Mouse (Mus musculus) neutrophil, adult 5-6 weeks (primary cell): Measurements from ENCODE around the gene Nfatc4. TPM values are rescaled to one million over a fixed set of nuclear protein-coding genes. Genes with fewer than 3 reads are reported as not detected.

Experiments used
- ATAC-seq: fragments of 151-379, 151-347 bp; 2 replicates; pipeline ENCODE4 v1.8.0; 2017; ENCODE audit warnings: mild to moderate bottlenecking, moderate TSS enrichment; ENCODE audit not compliant: insufficient number of reproducible peaks, poor library complexity, low FRiP score, severe bottlenecking; ENCODE audit errors: extremely low read depth
- total RNA-seq: library from RNA; stranded (forward); fragments of 200-1000 nt; gene quantifications from 2 replicates; pipeline ENCODE4 v1.2.3, GENCODE M21; 2017

Gene Nfatc4
- total RNA-seq, 1 experiment from 2014 or later: not detected

DNA sequence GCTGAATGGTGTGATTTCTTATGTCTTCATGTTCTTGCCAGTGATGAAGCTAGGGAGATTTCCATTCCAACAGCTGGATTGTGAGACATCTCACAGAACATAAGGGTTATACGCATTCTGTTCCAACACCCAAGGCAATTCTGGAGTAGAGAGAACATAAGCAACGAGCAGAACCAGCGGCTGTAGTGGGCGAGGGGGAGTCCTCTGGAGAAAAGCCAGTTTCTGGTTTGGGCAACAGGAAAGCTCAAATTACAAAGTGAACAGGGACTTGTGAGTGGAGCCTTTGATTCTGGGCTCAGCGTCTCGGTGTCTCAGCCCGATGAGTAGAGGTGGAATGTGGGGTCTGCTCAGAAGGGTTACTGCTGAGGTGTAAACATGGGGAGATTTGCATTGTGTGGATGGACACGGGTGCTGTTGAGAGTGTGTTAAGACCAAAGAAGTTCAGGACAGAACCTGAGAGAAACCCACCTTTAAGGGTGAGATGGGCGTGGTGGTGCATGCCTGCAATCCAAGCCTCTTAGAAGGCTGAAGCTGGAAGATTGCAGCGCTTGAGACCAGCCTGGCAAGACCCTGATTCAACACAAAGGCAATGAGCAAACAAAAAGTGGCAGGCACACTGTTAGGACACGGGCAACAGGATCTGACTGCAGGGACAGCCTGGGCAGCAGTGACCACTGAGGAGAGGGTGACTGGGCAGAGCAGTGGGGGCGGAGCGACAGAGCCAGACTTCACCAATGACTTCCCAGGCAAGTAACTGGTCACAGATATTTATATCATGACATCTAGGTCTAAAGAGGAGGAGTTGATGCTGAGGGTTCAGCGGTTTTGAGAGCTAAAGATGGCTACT lies 54.7 kb downstream of the Nfatc4 start:
- no peak for ATAC-seq

DNA sequence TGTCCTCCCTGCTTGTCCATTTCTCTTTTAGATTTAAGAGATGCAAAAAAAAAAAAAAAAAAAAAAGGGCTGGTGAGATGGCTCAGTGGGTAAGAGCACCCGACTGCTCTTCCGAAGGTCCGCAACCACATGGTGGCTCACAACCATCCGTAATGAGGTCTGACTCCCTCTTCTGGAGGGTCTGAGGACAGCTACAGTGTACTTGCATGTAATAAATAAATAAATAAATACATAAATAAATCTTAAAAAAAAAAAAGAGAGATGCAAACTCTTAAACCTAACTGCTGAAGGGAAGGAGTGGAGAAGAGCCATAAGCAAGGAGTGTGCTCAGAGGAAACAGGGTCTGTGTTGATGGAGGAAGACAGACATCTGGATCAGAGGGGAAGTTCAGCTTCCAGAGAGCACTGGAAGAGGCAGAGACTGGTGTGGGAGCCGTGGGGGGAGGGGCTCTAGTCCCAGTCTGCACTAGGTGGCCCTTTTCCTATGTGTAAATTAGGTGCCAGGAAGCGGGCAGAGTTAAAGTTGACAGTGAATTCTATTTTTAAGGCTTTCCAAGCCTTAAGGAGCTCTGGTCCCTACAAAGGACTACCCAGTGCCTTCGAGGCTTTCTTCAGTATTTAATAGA lies 55.5 kb downstream of the Nfatc4 start:
- no peak for ATAC-seq

DNA sequence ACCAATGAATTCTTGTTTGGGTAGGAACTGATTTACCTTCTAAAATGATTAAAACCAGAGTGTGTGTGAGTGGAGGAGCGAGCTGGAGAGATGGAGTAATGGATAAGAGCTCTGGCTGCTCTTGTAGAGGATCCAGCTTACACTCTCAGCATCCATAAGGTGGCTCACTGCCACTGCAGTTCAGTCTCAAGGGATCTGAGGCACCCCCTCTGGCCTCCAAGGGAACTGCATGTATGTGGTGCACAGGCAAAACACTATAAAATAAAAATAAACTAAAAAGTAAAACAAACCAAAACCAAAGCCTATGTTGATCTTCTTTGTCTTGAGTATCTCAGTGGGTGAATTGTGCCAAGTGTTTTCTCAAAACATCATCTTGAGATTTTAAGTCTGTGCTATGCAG lies 56.7 kb downstream of the Nfatc4 start:
- peak; percentile 88 for ATAC-seq

DNA sequence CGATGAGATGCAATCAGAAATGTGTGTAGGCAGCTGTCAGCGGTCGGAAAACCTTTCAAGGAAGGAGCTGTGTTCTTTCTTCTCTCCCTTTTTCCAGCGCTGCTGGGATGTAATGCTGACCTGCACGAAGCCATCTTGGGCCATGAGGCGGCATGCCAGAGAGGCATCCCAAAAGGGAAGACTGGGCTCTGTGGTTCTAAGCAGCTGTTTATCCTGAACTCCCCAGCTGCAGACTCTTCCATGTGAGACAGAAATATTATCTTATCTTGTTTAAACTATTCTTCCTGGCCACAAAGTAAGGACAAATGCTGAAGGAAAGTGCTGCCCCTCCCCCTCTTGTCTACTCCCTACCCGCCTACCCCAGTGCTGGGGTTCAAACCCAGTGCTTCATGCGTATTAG lies 58.0 kb downstream of the Nfatc4 start:
- ATAC-seq: no peak

DNA sequence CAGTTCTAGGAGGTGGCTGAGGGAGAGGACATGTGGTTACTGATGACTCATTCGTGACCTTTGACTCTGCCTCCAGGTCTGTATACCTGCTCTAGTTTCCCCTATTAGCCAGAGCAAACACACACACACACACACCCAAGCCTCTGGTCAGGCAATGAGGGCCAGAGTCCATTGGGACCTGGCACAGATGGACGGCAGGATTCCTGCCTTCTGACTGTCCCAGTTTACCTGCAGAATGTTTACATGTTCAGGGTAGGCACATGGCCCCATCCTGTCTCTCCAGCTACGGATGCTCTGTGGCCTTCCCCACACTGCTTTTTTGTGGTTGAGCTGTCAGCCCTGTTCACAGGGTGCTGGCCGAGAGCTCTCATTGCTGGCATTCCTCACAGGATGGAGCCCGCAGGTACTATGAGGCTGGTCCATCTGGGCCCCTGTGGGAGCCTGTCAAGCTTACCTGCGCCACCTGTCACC lies 59.3 kb downstream of the Nfatc4 start:
- ATAC-seq: no peak

DNA sequence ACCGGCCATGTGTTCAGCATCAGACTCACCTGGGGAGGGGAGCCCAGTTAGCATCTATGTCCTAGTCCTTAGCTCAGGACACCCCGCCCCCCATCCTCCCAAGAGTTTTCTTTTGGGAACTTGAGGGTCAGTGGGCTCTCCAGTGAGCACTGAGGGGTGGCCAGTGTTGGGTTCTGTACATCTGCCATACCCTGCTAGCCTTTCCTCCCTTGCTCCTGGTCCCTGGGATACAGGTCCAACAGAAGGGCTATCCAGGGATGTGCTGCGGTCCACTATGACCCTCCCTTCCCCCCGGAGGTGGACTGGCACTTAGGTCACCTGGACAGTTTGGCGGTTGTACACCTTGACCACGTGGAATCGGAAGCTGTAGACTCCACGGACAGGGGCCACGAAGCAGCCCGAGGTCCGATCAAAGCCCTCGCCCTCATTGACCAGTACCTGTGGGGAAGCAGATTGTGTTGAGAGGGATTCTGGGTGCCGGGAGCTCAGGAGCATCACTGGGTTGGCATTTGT lies 60.3 kb downstream of the Nfatc4 start:
- ATAC-seq: no peak

Other genes starting within 250 kb of the Nfatc4 start
- not detected in 2 replicates for gene Fitm1, start 247.5 kb upstream of the Nfatc4 start, total RNA-seq
- gene Psme1, start 245.0 kb upstream of the Nfatc4 start, total RNA-seq: 254 and 295 TPM in 2 replicates
- gene Emc9, start 237.8 kb upstream of the Nfatc4 start, total RNA-seq: 5.0 TPM in 2 replicates
- gene Psme2, start 232.0 kb upstream of the Nfatc4 start, total RNA-seq: 164 and 175 TPM in 2 replicates
- gene Rnf31, start 231.4 kb upstream of the Nfatc4 start, total RNA-seq: 73.4 and 82.3 TPM in 2 replicates
- gene Irf9, start 219.6 kb upstream of the Nfatc4 start, total RNA-seq: 163 and 164 TPM in 2 replicates
- not detected in 2 replicates for gene Rec8, start 205.1 kb upstream of the Nfatc4 start, total RNA-seq
- 4.2 and 11.3 TPM in 2 replicates for gene Ipo4, start 187.2 kb upstream of the Nfatc4 start, total RNA-seq
- gene Gm49378, start 185.2 kb upstream of the Nfatc4 start, total RNA-seq: 2.1 and 2.8 TPM in 2 replicates
- gene Tm9sf1, start 179.3 kb upstream of the Nfatc4 start, total RNA-seq: 40.7 and 42.5 TPM in 2 replicates
- 0.98 and 2.1 TPM in 2 replicates for gene Tssk4, start 173.0 kb upstream of the Nfatc4 start, total RNA-seq
- gene Mdp1, start 162.6 kb upstream of the Nfatc4 start, total RNA-seq: 40.6 and 42.1 TPM in 2 replicates
- gene Gmpr2, start 151.2 kb upstream of the Nfatc4 start, total RNA-seq: 27.5 and 44.8 TPM in 2 replicates
- gene Nedd8, start 151.0 kb upstream of the Nfatc4 start, total RNA-seq: 158 and 211 TPM in 2 replicates
- gene Tinf2, start 141.3 kb upstream of the Nfatc4 start, total RNA-seq: 64.8 and 68.2 TPM in 2 replicates
- gene Tgm1, start 109.2 kb upstream of the Nfatc4 start, total RNA-seq: 6.9 and 9.5 TPM in 2 replicates
- gene Rabggta, start 100.9 kb upstream of the Nfatc4 start, total RNA-seq: 27.2 and 36.8 TPM in 2 replicates
- gene Dhrs1, start 77.5 kb upstream of the Nfatc4 start, total RNA-seq: 20.4 and 28.0 TPM in 2 replicates
- 12.1 and 15.8 TPM in 2 replicates for gene Nop9, start 77.5 kb upstream of the Nfatc4 start, total RNA-seq
- gene Cideb, start 64.7 kb upstream of the Nfatc4 start, total RNA-seq: 0.49 TPM in 1 of 2 replicates, not detected in the other
- 0.25 and 0.81 TPM in 2 replicates for gene Ltb4r2, start 61.7 kb upstream of the Nfatc4 start, total RNA-seq
- gene Ltb4r1, start 57.2 kb upstream of the Nfatc4 start, total RNA-seq: 12.9 and 14.6 TPM in 2 replicates
- 0.49 TPM in 1 of 2 replicates, not detected in the other for gene Adcy4, start 39.0 kb upstream of the Nfatc4 start, total RNA-seq
- 17.3 and 30.9 TPM in 2 replicates for gene Ripk3, start 34.3 kb upstream of the Nfatc4 start, total RNA-seq
- gene Nynrin, start 30.9 kb downstream of the Nfatc4 start, total RNA-seq: 0.23 and 0.25 TPM in 2 replicates
- gene Cbln3, start 61.2 kb downstream of the Nfatc4 start, total RNA-seq: 0.37 TPM in 1 of 2 replicates, not detected in the other
- 157 and 158 TPM in 2 replicates for gene Khnyn, start 61.8 kb downstream of the Nfatc4 start, total RNA-seq
- 9.7 and 16.3 TPM in 2 replicates for gene Sdr39u1, start 77.1 kb downstream of the Nfatc4 start, total RNA-seq
- 0.37 and 2.1 TPM in 2 replicates for gene Cma1, start 121.5 kb downstream of the Nfatc4 start, total RNA-seq
- gene Cma2, start 127.8 kb downstream of the Nfatc4 start, total RNA-seq: not detected in 2 replicates
- not detected in 2 replicates for gene Mcpt1, start 194.8 kb downstream of the Nfatc4 start, total RNA-seq
- gene Mcpt9, start 207.4 kb downstream of the Nfatc4 start, total RNA-seq: not detected in 2 replicates
- not detected in 2 replicates for gene Mcpt2, start 218.9 kb downstream of the Nfatc4 start, total RNA-seq
- gene Mcpt4, start 239.2 kb downstream of the Nfatc4 start, total RNA-seq: not detected in 2 replicates